Mouse (Mus musculus) lung, embryonic 15.5 days (tissue): ENCODE results near the gene Wwc1. TPM values are rescaled to one million over a fixed set of nuclear protein-coding genes. Genes with fewer than 3 reads are reported as not detected.

Source experiments
- ATAC-seq: fragments of 200-750 bp; cut with Nextera tagmentation; 2 replicates; pipeline ENCODE4 v1.8.0; 2017; ENCODE audit warnings: moderate number of reproducible peaks, borderline replicate concordance; ENCODE audit not compliant: low FRiP score, low TSS enrichment; ENCODE audit errors: extremely low read depth
- H3K27ac ChIP-seq: fragments of 300-500 bp; sonication (generic); 2 replicates; pipeline ENCODE4 v1.5.1; 2015; ENCODE audit warnings: moderate library complexity, mild to moderate bottlenecking, inconsistent platforms
- H3K27me3 ChIP-seq: fragments of 300-500 bp; sonication (generic); 2 replicates; pipeline ENCODE4 v1.6.1; 2015; ENCODE audit warnings: inconsistent platforms
- H3K36me3 ChIP-seq: fragments of 300-500 bp; sonication (generic); 2 replicates; pipeline ENCODE4 v1.6.1; 2015; ENCODE audit warnings: inconsistent platforms
- H3K4me1 ChIP-seq: fragments of 300-500 bp; sonication (generic); 2 replicates; pipeline ENCODE4 v1.6.1; 2015; ENCODE audit warnings: inconsistent platforms
- H3K4me2 ChIP-seq: fragments of 300-500 bp; sonication (generic); 2 replicates; pipeline ENCODE4 v1.6.1; 2015; ENCODE audit warnings: inconsistent platforms, mild to moderate bottlenecking, moderate library complexity
- H3K4me3 ChIP-seq: fragments of 300-500 bp; sonication (generic); 2 replicates; pipeline ENCODE4 v1.5.1; 2015; ENCODE audit warnings: mild to moderate bottlenecking, inconsistent platforms
- H3K9ac ChIP-seq: fragments of 300-500 bp; sonication (generic); 2 replicates; pipeline ENCODE4 v1.6.1; 2015; ENCODE audit warnings: inconsistent platforms
- H3K9me3 ChIP-seq: fragments of 300-500 bp; sonication (generic); 2 replicates; pipeline ENCODE4 v1.6.1; 2016; ENCODE audit warnings: inconsistent platforms
- WGBS: fragments of 180-500 bp; shearing (Covaris S2); methylation state at CpG from one replicate; pipeline ENCODE4 v1.1.7; 2015; 5-methylcytosine and 5-hydroxymethylcytosine counted together
- polyA plus RNA-seq: library from polyadenylated mRNA; unstranded; fragments of >200 nt; fragmentation: Nextera tagmentation; extraction: Ambion mirVana; gene quantifications from 2 replicates; pipeline ENCODE4 v1.2.1, GENCODE M21; 2015

Wwc1 gene
- polyA plus RNA-seq, 1 experiment from 2014 or later: 16.2 TPM

DNA sequence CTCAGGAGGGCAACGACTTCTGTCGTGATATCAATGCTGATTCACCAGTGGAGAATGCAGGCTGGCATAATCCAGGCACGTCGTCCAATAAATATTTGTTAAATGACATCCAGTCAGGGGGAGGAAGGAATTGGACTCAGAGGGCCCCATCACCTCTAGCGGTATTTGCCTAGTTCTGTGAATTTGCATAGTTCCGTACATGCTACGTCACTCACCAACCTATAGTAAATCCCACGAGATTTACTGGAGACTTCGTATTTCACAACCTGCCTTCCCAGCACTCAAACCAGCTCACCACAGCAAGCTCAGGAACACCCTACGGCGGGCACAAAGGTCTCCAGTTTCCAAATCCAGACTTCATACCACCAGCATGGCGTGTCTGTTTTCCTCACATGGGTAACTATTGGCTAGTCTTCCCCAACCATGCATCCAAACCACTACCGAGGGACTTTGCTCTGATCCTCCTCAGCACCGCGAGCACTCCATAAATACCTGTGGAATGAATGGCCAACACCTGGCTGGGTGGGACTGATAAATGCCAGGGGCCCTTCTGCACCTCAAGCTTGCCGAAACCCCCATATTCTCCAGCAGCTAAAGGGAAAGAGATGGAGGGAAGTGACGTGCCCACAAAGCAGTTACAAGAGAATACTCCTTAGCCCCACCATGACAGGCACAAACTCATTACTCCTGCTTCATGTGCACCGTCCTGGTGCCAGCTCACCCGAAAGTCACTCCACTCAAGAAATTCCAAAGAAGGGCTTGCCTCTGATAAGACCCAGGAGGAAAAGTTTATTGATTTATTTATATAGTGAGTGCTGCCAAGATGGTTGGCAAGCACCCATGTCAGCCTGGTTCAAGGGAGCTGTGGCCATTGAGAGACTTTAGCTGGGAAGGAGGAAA is 9.3 kb downstream of the Wwc1 start:
- Histone ChIP-seq H3K27me3 (no peaks in the 10 kb centered on the region), H3K27ac (peak overlapping the region; percentile 89), H3K4me3 (no peak overlapping the region), H3K4me2 (peak overlapping the region; percentile 34; the same call in 1 of the 2 replicates), H3K9me3 (no peaks in the 10 kb centered on the region), H3K4me1 (peaks cover 25% of the 10 kb centered on the region), H3K9ac (no peak overlapping the region), H3K36me3 (no peaks in the 10 kb centered on the region)
- ATAC-seq: peak; percentile 66; the same call in 1 of the 2 replicates
- 61% methylated on average over 19 of the region's 19 CpGs for WGBS

DNA sequence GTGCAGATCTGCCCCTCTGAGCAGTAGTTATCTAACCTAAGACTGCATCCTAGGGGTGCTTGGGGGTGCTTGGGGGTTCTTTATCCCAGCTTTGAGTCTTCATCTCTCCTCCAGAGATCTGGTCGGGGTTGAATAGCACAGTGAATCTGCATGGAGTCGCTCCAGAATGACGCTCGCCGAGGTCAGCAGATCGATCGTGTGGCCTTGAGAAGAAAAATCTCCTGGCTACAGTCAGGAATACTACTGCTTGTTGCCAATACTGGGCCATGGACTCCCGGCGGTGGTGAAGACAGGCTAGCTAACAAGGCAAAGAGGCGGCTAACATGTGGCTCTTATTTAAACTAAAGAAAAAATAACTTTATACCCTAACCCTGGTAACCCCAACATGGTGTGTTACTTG is 12.0 kb downstream of the Wwc1 start:
- H3K9ac ChIP-seq: no peak overlapping the region
- no peaks in the 10 kb centered on the region for H3K9me3 ChIP-seq
- 91% methylated on average over 10 of the region's 10 CpGs for WGBS
- no peaks in the 10 kb centered on the region for H3K36me3 ChIP-seq
- ATAC-seq: no peak
- H3K4me1 ChIP-seq: peaks cover 29% of the 10 kb centered on the region
- no peaks in the 10 kb centered on the region for H3K27me3 ChIP-seq
- H3K27ac ChIP-seq: no peak overlapping the region
- H3K4me2 ChIP-seq: no peak overlapping the region
- H3K4me3 ChIP-seq: no peak overlapping the region

DNA sequence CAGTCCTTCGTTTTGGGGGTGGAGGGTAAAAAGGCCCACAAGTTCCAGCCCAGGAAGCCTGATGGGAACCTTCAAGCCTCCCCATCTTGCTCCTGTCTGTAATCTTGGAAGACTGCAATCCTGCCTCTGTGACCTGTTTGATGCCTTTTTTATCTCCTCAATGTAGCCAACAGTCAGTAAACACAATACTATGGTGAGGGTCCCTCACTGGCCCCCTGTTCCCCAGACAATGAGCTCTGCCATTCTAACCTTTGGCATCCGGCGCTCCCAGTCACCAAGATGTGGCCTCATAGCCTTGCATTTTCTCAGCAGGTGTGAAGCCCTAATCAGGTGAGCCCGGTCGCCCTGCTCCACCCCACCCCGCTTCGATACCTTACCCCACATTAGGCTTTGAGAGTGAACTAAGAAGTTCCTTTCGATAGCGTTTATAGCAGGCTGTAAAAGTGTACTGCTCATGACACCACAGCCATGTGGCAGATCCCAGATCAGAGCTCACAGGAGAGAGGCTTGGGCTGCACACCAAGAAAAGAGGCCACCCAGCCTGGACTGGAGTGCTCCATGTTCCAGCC is 16.3 kb downstream of the Wwc1 start:
- no peaks in the 10 kb centered on the region for H3K27me3 ChIP-seq
- H3K36me3 ChIP-seq: no peaks in the 10 kb centered on the region
- H3K4me3 ChIP-seq: no peak overlapping the region
- ATAC-seq: no peak
- no peaks in the 10 kb centered on the region for H3K9me3 ChIP-seq
- H3K9ac ChIP-seq: no peak overlapping the region
- peak overlapping the region; percentile 56 for H3K27ac ChIP-seq
- 76% methylated on average over 9 of the region's 9 CpGs for WGBS
- H3K4me2 ChIP-seq: no peak overlapping the region
- peaks cover 20% of the 10 kb centered on the region; the same call in 1 of the 2 replicates for H3K4me1 ChIP-seq

DNA sequence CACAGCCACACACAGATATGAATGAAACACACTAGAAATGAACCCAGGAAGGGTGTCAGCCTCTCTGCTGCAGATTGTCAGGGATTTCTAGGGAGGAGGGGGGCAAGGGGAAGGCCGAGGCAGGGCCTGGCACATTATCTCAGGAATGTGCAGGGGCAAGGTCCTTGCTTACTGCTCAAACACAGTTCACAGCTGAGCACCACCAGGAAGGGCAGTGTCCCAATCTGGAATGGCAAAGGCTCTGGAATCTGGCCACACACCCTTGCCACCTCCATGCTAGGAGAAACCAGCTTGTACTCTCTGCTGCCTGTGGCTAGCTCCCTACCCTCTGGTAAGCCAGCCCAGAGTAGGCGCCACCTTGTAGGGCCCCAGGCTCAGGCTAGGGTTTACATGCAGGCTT is 16.8 kb downstream of the Wwc1 start:
- no peak overlapping the region for H3K9ac ChIP-seq
- H3K4me3 ChIP-seq: no peak overlapping the region
- no peaks in the 10 kb centered on the region for H3K27me3 ChIP-seq
- no peaks in the 10 kb centered on the region for H3K9me3 ChIP-seq
- WGBS: 43% methylated on average over 2 of the region's 2 CpGs
- H3K4me1 ChIP-seq: peaks cover 20% of the 10 kb centered on the region; the same call in 1 of the 2 replicates
- H3K27ac ChIP-seq: peak overlapping the region; percentile 56
- peak; percentile 71 for ATAC-seq
- no peaks in the 10 kb centered on the region for H3K36me3 ChIP-seq
- H3K4me2 ChIP-seq: no peak overlapping the region

DNA sequence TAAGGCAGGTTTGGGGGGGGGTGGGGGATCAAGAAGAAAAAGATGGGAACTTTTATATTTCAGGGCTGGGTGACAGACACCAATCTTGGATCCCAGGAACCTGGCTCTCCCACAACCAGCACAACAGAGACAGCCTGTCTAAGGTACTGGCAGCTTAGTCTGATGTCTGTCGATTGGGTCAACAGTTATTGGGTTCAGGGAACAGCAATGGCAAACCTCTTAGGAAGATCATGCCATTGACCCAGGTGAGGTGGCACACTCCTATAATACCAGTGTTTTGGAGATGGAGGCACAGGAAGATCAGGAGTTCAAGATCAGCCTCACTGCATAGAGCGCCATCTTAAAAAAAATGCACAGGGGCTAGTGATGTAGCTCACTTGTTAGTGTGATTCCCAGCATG is 17.9 kb downstream of the Wwc1 start:
- no peaks in the 10 kb centered on the region for H3K36me3 ChIP-seq
- no peaks in the 10 kb centered on the region for H3K27me3 ChIP-seq
- no peak overlapping the region for H3K4me3 ChIP-seq
- no peak overlapping the region for H3K4me2 ChIP-seq
- H3K27ac ChIP-seq: no peak overlapping the region
- no peak for ATAC-seq
- no peaks in the 10 kb centered on the region for H3K9me3 ChIP-seq
- WGBS: 83% methylated on average over 2 of the region's 2 CpGs
- H3K4me1 ChIP-seq: peaks cover 20% of the 10 kb centered on the region; the same call in 1 of the 2 replicates
- no peak overlapping the region for H3K9ac ChIP-seq

DNA sequence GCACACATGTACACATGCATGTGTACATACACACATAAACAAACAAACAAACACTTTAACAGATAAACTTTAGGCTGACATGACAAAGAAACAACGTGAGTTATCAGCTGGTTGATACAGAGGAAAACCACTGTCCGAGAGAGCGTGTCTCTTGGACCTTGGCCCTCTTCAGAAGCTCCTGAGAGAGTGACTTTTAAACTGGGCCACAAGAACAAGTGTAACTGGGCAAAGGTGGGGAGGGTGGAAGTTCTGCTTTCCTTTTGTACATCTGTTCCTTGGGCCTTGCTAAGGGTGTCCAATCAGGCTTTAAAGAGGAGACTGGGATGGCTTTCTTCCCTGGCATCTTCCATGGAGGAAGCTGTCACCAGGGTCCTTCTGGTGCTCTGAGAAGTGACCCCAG is 21.1 kb downstream of the Wwc1 start:
- ATAC-seq: no peak
- H3K4me3 ChIP-seq: no peak overlapping the region
- H3K27ac ChIP-seq: no peak overlapping the region
- 67% methylated on average over 3 of the region's 3 CpGs for WGBS
- no peaks in the 10 kb centered on the region for H3K27me3 ChIP-seq
- no peak overlapping the region for H3K4me2 ChIP-seq
- no peaks in the 10 kb centered on the region for H3K36me3 ChIP-seq
- H3K9me3 ChIP-seq: no peaks in the 10 kb centered on the region
- H3K4me1 ChIP-seq: peaks cover 19% of the 10 kb centered on the region; the same call in 1 of the 2 replicates
- H3K9ac ChIP-seq: no peak overlapping the region

DNA sequence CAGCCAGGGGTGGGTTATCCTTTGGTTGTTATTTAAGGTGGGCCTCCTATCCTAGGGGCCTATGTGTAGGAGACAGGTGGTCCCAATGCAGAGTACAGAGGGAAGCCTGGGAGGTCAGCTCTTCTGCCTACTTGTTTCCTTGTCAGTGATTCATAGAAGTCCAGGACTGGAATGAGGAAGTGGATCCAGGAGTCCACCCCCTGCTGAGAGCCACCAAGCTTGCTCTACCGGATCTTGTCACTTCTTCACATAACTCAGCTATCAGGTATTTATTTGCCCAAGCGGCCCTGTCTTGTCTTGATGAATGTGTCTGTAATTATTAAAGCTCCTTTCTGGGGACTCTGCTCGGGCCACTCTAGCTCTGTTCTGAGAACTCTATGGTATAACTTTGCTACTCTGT is 24.8 kb downstream of the Wwc1 start:
- no peaks in the 10 kb centered on the region for H3K36me3 ChIP-seq
- no peak overlapping the region for H3K9ac ChIP-seq
- H3K4me3 ChIP-seq: no peak overlapping the region
- H3K27me3 ChIP-seq: no peaks in the 10 kb centered on the region
- H3K4me1 ChIP-seq: peaks cover 11% of the 10 kb centered on the region; the same call in 1 of the 2 replicates
- 6% methylated on average over 3 of the region's 3 CpGs for WGBS
- no peaks in the 10 kb centered on the region for H3K9me3 ChIP-seq
- 0 out of 2 replicates have a peak overlapping the region, but pooled peaks have one; percentile 6 for H3K27ac ChIP-seq
- no peak for ATAC-seq
- H3K4me2 ChIP-seq: no peak overlapping the region

DNA sequence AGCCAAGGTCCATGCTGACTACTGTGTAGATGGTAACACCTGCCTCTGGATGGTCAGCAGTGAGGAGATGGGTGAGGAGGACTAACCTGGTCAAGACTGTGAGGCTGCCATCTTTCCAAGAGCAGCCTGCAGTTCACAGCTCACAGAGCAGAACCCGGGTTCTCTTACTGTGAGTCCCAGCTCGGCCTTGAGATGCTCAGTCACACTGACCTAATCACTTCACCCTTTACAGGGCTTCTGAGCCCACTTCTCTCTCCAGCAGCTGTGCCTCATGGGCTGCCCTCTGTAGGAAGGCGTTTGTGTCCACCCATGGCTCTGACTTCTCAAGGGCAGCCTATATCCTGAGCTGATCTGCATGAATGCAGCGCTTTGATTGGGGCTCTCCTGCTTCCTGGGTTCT is 27.1 kb downstream of the Wwc1 start:
- Histone ChIP-seq H3K27me3 (no peaks in the 10 kb centered on the region), H3K9me3 (no peaks in the 10 kb centered on the region), H3K36me3 (no peaks in the 10 kb centered on the region), H3K4me2 (no peak overlapping the region), H3K27ac (no peak overlapping the region), H3K9ac (no peak overlapping the region), H3K4me3 (no peak overlapping the region), H3K4me1 (peaks cover 28% of the 10 kb centered on the region)
- no peak for ATAC-seq
- 85% methylated on average over 4 of the region's 4 CpGs for WGBS

DNA sequence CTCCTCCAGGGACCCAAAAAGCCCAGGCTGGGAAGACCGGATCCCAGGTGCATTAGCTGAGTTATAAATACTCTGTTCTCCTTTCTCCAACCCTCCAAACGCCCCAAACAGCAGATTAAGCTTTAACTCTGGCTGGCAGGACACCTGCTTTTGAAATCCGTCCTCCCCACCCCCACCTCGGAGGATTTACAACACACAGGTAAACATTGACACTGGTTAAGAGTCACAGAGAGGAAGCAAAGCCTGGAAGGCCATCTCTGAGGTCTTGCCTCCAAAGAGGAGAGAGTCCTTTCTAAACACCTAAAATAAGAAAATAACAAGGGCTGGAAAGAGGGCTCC is 28.6 kb downstream of the Wwc1 start:
- no peak overlapping the region for H3K4me2 ChIP-seq
- no peaks in the 10 kb centered on the region for H3K9me3 ChIP-seq
- ATAC-seq: no peak
- peaks cover 41% of the 10 kb centered on the region for H3K4me1 ChIP-seq
- no peak overlapping the region for H3K9ac ChIP-seq
- no peaks in the 10 kb centered on the region for H3K36me3 ChIP-seq
- H3K27me3 ChIP-seq: no peaks in the 10 kb centered on the region
- 46% methylated on average over 4 of the region's 4 CpGs for WGBS
- no peak overlapping the region for H3K4me3 ChIP-seq
- peak overlapping the region; percentile 79 for H3K27ac ChIP-seq

DNA sequence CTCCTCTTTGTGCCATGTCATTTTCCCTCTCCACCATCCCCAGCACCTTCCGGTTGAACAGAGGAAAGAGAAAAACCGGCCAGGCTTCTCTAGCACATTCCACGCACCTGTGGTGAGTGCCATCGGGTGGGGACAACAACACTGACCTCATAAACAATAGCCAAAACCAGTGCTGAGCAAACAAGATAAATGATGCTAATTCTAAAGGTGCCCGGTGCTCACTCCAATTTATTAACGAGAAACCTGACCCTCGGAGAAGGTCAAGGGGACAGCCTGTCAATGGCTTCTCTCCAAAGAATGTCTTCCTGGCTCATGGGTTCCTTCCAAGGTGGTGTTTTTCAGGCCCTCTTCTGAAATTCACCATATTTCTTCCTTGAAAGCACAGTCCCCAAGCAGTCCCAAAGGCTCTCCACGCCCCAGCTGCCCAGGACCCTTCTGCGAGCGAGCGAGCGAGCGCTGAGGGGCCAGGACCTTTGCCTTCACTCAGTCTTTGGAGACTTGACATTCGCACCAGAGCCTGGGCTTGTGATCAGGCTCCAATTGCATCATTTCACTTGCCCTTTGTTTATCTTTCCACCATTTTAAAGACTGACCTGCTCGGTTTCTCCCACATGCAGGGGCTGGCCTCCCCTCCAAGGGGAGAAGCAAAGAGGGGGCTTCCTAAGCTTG is 29.1 kb downstream of the Wwc1 start:
- Histone ChIP-seq H3K27ac (peak overlapping the region; percentile 79), H3K4me2 (no peak overlapping the region), H3K27me3 (no peaks in the 10 kb centered on the region), H3K9ac (no peak overlapping the region), H3K4me1 (peaks cover 41% of the 10 kb centered on the region), H3K9me3 (no peaks in the 10 kb centered on the region), H3K4me3 (no peak overlapping the region), H3K36me3 (no peaks in the 10 kb centered on the region)
- WGBS: 51% methylated on average over 15 of the region's 15 CpGs
- ATAC-seq: no peak

DNA sequence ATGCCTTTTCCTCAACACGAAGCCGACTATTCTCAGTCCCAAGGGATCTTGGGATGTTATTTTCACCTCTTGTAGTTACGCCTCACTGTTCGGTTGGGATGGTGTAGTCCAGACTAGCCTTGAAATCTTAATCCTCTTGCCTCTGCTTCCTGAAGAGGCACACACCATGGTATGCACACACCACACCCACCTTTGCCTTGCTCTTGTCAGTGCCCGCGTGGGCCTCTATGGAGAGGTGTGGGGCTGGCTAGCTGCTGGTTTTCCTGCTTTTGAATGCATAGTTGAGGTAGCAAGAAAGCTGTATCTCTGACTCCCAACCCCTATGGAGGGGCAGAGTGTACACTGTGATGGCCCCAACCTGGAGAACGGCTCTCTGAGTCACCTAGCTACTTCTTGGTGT is 29.9 kb downstream of the Wwc1 start:
- no peaks in the 10 kb centered on the region for H3K36me3 ChIP-seq
- no peak for ATAC-seq
- H3K27me3 ChIP-seq: no peaks in the 10 kb centered on the region
- no peak overlapping the region for H3K4me2 ChIP-seq
- WGBS: 54% methylated on average over 7 of the region's 7 CpGs
- H3K27ac ChIP-seq: peak overlapping the region; percentile 79
- H3K9me3 ChIP-seq: no peaks in the 10 kb centered on the region
- H3K4me3 ChIP-seq: no peak overlapping the region
- no peak overlapping the region for H3K9ac ChIP-seq
- H3K4me1 ChIP-seq: peaks cover 45% of the 10 kb centered on the region

DNA sequence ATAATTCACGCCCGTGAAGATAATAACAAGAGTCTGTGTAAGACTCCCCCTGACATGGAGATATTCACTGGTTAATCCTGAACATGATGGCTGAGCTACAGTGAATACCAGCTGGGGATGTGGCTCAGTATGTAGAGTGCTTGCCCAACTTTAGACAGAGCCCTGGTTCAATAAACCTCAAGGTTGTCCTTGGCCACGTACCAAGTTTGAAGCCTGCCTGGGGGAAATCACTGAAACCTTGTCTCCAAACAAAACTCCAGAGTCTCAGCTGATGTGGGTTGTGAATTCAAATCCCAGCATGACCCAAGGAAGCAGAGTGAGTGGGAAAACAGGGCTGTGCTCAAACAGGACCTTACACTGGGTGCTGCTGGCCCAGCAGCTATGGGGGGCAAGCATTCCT is 30.3 kb downstream of the Wwc1 start:
- ATAC-seq: no peak
- H3K4me3 ChIP-seq: no peak overlapping the region
- no peaks in the 10 kb centered on the region for H3K36me3 ChIP-seq
- H3K9ac ChIP-seq: no peak overlapping the region
- peak overlapping the region; percentile 79 for H3K27ac ChIP-seq
- H3K27me3 ChIP-seq: no peaks in the 10 kb centered on the region
- no peak overlapping the region for H3K4me2 ChIP-seq
- H3K4me1 ChIP-seq: peaks cover 45% of the 10 kb centered on the region
- H3K9me3 ChIP-seq: no peaks in the 10 kb centered on the region
- WGBS: 53% methylated on average over 3 of the region's 3 CpGs
